Mouse (Mus musculus): ENCODE results near the gene Nop53. TPM values are rescaled to one million over a fixed set of nuclear protein-coding genes. Genes with fewer than 3 reads are reported as not detected.

The Nop53 gene
- total and polyA plus RNA-seq, 2 experiments from 2014 or later: 82.8 to 143 TPM

GRCm38 (mm10) chr7:15933437-15934359 lies 12.2 kb downstream of the Nop53 start:
- Histone ChIP-seq H3K9ac (replicated peaks; ENCODE audit: low read length, poor library complexity, severe bottlenecking) (no peak overlapping the region), H3K4me2 (ENCODE audit: low read depth, low read length, poor library complexity, severe bottlenecking) (no peak overlapping the region), H3K4me3 (ENCODE audit: low read depth, low read length) (no peak overlapping the region), H3K9me3 (ENCODE audit: low read length) (no peaks in the 10 kb centered on the region), H3K27me3 (ENCODE audit: insufficient read depth, low read length) (no peaks in the 10 kb centered on the region), H3K36me3 (ENCODE audit: insufficient read depth, low read length) (peaks cover 19% of the 10 kb centered on the region), H3K4me1 (ENCODE audit: insufficient read depth, low read length) (no peaks in the 10 kb centered on the region), H3K27ac (ENCODE audit: low read depth, low read length) (no peak overlapping the region)
- no peak for DNase-seq (ENCODE audit: low spot score)
- no peak for TF ChIP-seq CTCF (IDR thresholded peaks at IDR 0.05)
- no peak for ATAC-seq (ENCODE audit: low FRiP score)
- 64% methylated on average over 16 of the region's 16 CpGs for WGBS

- DNase-seq (ENCODE audit: low spot score) (no peak), ATAC-seq (ENCODE audit: low FRiP score) (no peak)
- 84% methylated on average over 3 of the region's 3 CpGs for WGBS
- no peaks in the 10 kb centered on the region for H3K27me3 ChIP-seq (ENCODE audit: insufficient read depth, low read length)
- H3K4me3 ChIP-seq (ENCODE audit: low read depth, low read length): no peak overlapping the region
- H3K4me2 ChIP-seq (ENCODE audit: low read depth, low read length, poor library complexity, severe bottlenecking): no peak overlapping the region
- TF ChIP-seq CTCF (IDR thresholded peaks at IDR 0.05): no peak
- H3K9me3 ChIP-seq (ENCODE audit: low read length): no peaks in the 10 kb centered on the region
- H3K36me3 ChIP-seq (ENCODE audit: insufficient read depth, low read length): peaks cover under 1% of the 10 kb centered on the region; the same call in 1 of the 2 replicates
- H3K9ac ChIP-seq (replicated peaks; ENCODE audit: low read length, poor library complexity, severe bottlenecking): no peak overlapping the region
- H3K4me1 ChIP-seq (ENCODE audit: insufficient read depth, low read length): no peaks in the 10 kb centered on the region
- H3K27ac ChIP-seq (ENCODE audit: low read depth, low read length): no peak overlapping the region
Measured at GRCm38 (mm10) chr7:15931635-15932034, 14.2 kb downstream of the Nop53 start.

- ATAC-seq (ENCODE audit: low FRiP score) (no peak), DNase-seq (ENCODE audit: low spot score) (no peak)
- Histone ChIP-seq H3K4me3 (ENCODE audit: low read depth, low read length) (no peak overlapping the region), H3K9ac (replicated peaks; ENCODE audit: low read length, poor library complexity, severe bottlenecking) (no peak overlapping the region), H3K4me1 (ENCODE audit: insufficient read depth, low read length) (no peaks in the 10 kb centered on the region), H3K36me3 (ENCODE audit: insufficient read depth, low read length) (no peaks in the 10 kb centered on the region), H3K9me3 (ENCODE audit: low read length) (no peaks in the 10 kb centered on the region), H3K4me2 (ENCODE audit: low read depth, low read length, poor library complexity, severe bottlenecking) (no peak overlapping the region), H3K27me3 (ENCODE audit: insufficient read depth, low read length) (no peaks in the 10 kb centered on the region), H3K27ac (ENCODE audit: low read depth, low read length) (no peak overlapping the region)
- 62% methylated on average over 2 of the region's 2 CpGs for WGBS
- TF ChIP-seq CTCF (IDR thresholded peaks at IDR 0.05): peak; percentile 26
Measured at GRCm38 (mm10) chr7:15930543-15930942, 15.3 kb downstream of the Nop53 start.

DNA sequence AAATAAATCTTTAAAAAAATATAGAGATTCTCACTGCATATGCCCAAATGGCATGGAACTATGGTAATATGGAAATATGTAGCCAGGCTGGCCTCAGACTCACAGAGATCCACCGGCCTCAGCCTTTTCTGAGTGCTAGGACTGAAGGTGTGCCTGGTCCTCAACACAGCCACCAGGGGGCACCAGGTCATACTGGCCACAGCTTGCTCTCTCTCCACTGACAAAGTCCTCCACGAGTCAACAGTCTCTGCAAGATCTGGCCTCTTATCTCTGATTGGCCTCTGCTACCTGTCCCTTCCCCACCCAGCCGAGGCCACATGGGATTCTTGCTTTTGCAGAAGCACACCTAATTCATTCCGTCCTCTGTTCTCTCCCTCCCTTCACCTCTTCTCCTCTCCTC lies 16.0 kb downstream of the Nop53 start:
- Histone ChIP-seq H3K36me3 (ENCODE audit: insufficient read depth, low read length) (no peaks in the 10 kb centered on the region), H3K4me1 (ENCODE audit: insufficient read depth, low read length) (no peaks in the 10 kb centered on the region), H3K27me3 (ENCODE audit: insufficient read depth, low read length) (no peaks in the 10 kb centered on the region), H3K27ac (ENCODE audit: low read depth, low read length) (no peak overlapping the region), H3K9ac (replicated peaks; ENCODE audit: low read length, poor library complexity, severe bottlenecking) (no peak overlapping the region), H3K9me3 (ENCODE audit: low read length) (no peaks in the 10 kb centered on the region), H3K4me2 (ENCODE audit: low read depth, low read length, poor library complexity, severe bottlenecking) (no peak overlapping the region), H3K4me3 (ENCODE audit: low read depth, low read length) (no peak overlapping the region)
- WGBS: 45% methylated on average over 4 of the region's 4 CpGs
- DNase-seq (ENCODE audit: low spot score): no peak
- peak; percentile 58 for TF ChIP-seq CTCF (IDR thresholded peaks at IDR 0.05)
- ATAC-seq (ENCODE audit: low FRiP score): no peak

DNA sequence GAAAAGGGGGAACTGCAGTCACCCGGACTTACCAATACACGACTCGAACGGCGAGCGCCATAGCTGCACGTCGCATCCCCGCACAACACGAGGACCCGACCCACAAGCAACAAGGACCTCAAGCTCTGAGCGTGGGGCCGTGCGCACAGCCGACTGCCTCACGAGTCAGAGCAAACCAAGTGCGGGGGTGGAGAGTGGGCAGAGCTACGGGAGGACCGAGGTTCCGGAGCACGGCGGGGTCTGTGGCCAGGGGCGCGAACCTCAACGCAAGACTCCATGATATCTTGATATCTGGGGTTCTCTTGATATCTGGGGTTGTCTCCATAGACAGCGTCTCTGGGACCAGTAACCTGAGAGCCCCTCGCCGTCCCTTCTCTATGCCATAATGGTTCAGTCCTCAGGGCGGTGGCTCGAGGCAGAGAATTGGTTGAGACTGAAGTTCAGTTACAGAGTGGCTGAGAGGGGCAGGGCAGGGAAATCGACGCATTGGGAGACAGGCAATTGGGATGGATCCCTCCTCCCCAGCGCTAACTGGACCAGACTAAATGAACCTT lies 23.6 kb downstream of the Nop53 start, which contains the start of gene Selenow:
Selenow (minus strand) TSS at position 183 of the 554 bp plus-strand sequence.
- DNase-seq (ENCODE audit: low spot score) (peak; percentile 95), ATAC-seq (ENCODE audit: low FRiP score) (peak; percentile 96)
- no peaks in the 10 kb centered on the region for H3K27me3 ChIP-seq (ENCODE audit: insufficient read depth, low read length)
- peaks cover 9% of the 10 kb centered on the region; the same call in 1 of the 2 replicates for H3K4me1 ChIP-seq (ENCODE audit: insufficient read depth, low read length)
- H3K4me2 ChIP-seq (ENCODE audit: low read depth, low read length, poor library complexity, severe bottlenecking): peak within 1 kb of the TSS; percentile 70
- H3K4me3 ChIP-seq (ENCODE audit: low read depth, low read length): peak within 1 kb of the TSS; percentile 75
- peaks cover 13% of the 10 kb centered on the region for H3K36me3 ChIP-seq (ENCODE audit: insufficient read depth, low read length)
- under 1% methylated on average over 32 of the region's 33 CpGs for WGBS
- peak within 1 kb of the TSS; percentile 81 for H3K9ac ChIP-seq (replicated peaks; ENCODE audit: low read length, poor library complexity, severe bottlenecking)
- no peaks in the 10 kb centered on the region for H3K9me3 ChIP-seq (ENCODE audit: low read length)
- peak within 1 kb of the TSS; percentile 88 for H3K27ac ChIP-seq (ENCODE audit: low read depth, low read length)
- TF ChIP-seq CTCF (IDR thresholded peaks at IDR 0.05): no peak; the same call in 1 of the 2 replicates

- H3K4me1 ChIP-seq (ENCODE audit: insufficient read depth, low read length): peaks cover 9% of the 10 kb centered on the region; the same call in 1 of the 2 replicates
- no peaks in the 10 kb centered on the region for H3K27me3 ChIP-seq (ENCODE audit: insufficient read depth, low read length)
- 1% methylated on average over 10 of the region's 10 CpGs for WGBS
- H3K9me3 ChIP-seq (ENCODE audit: low read length): no peaks in the 10 kb centered on the region
- ATAC-seq (ENCODE audit: low FRiP score): peak; percentile 44
- TF ChIP-seq CTCF (IDR thresholded peaks at IDR 0.05): no peak
- DNase-seq (ENCODE audit: low spot score): peak; percentile 63
- peak overlapping the region; percentile 88 for H3K27ac ChIP-seq (ENCODE audit: low read depth, low read length)
- H3K4me2 ChIP-seq (ENCODE audit: low read depth, low read length, poor library complexity, severe bottlenecking): peak overlapping the region; percentile 70
- peaks cover 16% of the 10 kb centered on the region for H3K36me3 ChIP-seq (ENCODE audit: insufficient read depth, low read length)
- peak overlapping the region; percentile 81 for H3K9ac ChIP-seq (replicated peaks; ENCODE audit: low read length, poor library complexity, severe bottlenecking)
- peak overlapping the region; percentile 75 for H3K4me3 ChIP-seq (ENCODE audit: low read depth, low read length)
Measured at GRCm38 (mm10) chr7:15921796-15922195, 24.1 kb downstream of the Nop53 start.
